Mouse (Mus musculus): ENCODE data around the gene Sema5a. TPM values are rescaled to one million over a fixed set of nuclear protein-coding genes. Genes with fewer than 3 reads are reported as not detected.
A peak's percentile ranks its signal among the peaks of the same experiment; 100 is the strongest.

Gene Sema5a
- total RNA-seq, 4 experiments from 2014 or later = 4.2 to 8.8 (median 5.5) TPM

DNA sequence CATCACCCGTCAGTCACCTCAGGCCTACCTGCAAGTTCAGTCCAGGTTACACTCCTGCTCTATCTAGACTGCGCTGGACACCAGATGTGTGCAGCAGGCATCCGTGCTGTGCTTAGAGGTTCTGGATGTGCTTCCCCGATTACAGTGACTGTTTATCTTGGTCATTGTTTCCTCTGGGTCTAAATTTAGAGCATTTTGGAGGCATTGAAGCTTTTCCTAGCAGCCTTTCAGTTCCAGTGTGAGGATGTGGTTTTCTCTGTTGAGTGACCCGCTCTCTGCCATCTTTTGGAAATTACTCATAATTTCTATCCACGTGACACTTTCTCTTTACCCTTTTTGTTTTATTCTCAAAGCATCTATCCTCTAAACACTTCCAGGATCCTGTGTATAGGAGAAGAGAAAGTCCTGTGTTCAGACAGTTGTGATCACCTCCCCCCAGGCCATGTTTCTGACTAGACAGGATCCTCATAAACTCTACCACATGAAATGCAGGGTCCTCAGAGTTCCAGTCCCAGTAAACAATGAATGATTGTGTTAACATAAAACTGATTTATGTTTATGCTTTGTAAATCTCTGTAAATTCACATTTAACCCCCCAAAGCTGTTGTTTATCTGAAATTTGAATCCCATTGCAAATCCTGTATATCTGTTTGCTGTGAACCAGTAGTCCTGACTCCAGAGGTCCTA, 62.1 kb downstream of the Sema5a start:
- DNase-seq (ENCODE audit: low spot score) = peak; percentile 25

DNA sequence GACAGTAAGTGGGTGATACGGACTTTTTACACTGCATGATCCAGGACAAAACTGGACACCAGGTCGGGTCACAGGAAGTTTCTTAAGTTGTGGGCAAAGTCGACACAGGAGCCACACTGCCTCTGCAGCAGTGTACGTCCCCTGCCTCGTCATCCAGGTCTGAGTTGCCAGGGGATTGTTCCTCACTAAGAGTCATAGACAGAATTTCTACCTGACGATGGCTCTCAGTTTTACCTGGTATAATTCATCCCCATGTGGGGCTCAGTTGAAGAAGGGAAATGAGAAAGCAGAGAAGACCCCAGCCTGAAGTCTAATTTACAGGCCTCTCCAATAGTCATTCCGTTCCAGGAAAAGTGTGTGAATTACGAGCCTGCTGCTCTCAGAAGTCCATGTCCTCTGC, 66.2 kb downstream of the Sema5a start:
- DNase-seq (ENCODE audit: low spot score) = no peak

DNA sequence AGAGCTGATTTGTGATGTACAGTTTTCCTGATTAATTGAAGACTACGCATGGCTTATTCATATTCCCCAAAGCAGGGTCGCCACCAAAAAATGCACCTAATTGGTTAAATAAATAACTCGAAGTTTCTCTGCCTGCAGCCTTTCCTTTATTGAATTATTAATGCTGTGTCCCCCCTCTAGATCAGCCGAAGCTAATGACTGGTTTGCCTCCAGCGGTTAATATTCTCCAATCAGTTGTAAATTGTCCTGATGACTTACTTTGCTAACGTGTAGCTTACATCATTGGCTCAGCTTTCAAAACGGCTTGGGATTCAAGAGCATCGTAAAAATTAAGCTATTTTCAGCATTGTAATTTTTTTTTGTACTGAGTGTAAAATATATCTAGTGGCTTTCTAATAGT, 66.7 kb downstream of the Sema5a start:
- DNase-seq (ENCODE audit: low spot score) = no peak

DNA sequence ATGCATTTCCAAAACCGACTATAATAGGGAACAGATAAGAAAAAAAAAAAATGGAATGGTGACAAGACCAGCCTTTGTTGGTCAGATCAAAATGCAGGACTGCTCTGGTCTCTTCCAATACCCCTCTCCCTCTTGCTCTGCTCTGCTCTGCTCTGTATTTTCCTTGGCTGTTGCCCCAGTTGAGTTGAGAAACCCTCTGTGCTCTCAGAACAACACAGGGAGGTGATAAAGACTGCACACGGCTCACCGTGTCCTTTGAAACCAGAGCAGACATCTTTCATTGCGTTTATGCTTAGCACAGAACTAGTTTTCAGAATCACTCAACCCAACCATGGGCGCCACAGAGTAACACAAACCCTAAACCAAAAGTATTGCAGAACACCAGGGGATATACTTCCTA, 72.5 kb downstream of the Sema5a start:
- DNase-seq (ENCODE audit: low spot score) = no peak

DNA sequence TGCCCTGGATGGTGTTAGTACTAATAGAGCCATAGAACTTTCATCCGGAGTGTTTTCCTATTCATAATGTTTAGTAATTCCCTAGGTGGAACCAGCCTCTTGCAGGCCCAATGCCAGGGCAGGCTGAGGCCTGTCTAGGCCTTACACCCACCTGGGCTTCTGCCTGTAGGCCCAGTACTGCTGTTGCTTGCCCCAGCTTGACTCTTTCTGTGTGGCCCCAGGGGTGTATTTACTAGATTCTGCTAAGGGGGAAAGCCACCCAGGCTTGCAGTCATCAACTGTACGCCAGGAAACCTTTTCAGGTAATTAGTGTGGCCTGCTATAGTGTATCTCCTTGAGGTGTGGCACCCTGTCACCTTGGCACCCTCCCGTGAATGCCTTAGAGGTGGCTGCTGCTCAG, 76.1 kb downstream of the Sema5a start:
- DNase-seq (ENCODE audit: low spot score) = no peak

DNA sequence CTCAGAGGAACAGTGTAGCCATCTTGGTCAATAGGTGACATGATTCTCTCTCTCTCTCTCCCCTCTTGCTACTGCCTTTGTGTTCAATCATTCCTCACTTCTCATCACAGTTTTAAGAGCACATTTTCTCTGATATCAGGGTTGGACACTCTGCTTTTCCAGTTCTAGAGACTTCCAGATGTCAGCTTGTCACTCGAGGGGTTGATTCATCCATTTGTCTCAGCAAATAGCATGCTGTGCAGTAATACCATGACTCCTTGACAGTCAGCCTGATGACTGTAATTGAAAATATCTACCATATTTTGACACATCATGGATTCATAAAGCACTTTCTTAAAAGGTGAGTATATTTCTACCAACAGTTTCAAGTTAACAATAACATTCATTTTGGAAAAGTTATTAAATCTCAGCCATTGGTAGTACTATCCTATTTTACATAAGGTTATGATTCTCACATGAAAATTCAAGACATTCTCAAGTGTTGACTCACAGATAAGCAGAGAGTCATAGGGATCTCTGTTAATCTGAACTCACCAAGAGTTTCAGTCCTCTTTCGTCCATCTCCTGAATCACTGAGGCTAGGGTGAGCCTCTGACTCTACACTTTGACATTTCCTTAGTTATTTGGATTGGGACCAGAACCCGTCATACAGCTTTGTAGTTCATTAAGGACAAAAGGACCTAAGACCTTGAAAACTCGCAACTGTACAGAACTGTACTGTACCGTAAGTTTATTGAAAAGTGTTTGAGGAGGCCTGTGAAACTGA, 78.0 kb downstream of the Sema5a start:
- no peak for DNase-seq (ENCODE audit: low spot score)

DNA sequence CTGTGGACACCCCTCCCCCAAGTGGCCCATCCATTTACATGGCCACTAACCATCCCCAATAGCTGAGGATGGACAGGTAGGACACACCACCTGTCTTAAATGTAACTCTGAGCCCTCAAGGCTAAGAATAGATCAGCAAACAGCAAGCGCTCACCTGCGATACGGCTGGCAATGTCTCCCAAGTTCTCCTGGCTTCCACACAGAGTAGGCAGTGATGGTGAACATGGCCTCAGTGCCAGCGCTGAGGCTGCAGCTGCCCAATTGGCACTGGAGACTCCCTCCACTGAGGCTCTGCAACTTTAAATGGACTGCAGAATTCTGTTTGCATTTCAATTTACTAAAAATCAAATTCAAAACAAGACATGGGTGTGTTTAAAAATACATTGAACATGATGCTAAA, 78.6 kb downstream of the Sema5a start:
- no peak for DNase-seq (ENCODE audit: low spot score)

DNA sequence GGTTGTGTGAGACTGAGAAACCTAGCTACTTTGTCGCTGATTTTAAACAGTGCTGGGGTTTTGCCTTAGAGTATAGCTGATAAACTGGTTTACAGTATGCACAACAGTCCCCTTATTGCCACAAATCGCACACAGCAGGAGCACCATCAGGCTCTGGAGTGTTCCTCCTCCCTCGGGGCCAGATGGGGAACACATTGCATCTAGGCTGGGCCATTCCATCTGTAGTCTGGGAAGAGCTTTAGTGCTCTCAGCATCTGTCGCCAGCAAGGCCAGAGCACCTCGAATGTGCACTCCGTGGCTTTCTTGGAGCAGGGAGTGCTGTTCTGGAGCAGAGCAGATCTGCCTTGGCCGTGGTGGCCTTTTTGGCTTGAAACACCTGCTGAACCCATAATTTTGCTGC, 79.5 kb downstream of the Sema5a start:
- DNase-seq (ENCODE audit: low spot score) = no peak

DNA sequence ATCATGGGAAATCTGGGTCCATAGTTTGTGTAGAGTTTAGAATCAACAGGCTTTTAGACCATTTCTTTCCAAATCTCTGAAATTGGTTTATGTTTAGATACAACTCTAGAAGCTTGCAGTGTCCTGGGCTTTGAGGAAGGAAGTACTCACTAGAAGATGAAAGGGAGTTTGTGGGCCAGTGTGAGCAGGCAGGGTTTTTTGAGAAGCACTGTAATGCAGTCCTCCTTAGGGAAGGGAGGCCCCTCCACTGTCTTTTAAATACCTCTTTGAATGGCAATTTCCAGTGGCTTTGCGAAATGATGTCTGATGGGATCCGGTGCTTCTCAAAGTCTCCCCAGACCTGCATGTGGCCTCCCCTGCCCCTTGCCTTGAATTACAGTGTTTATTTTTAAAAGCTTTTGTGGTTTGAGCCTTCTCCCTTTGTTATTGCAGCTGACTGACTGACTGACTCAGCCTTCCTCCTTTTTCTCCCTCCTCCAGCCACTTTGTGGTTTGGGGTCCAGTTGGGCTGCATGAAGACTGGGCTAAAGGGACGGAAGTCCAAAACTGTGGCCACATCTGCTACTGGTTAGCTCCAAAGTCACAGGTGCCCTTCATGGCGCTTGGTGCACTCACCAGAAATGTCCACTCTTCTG, 83.9 kb downstream of the Sema5a start:
- no peak for DNase-seq (ENCODE audit: low spot score)

DNA sequence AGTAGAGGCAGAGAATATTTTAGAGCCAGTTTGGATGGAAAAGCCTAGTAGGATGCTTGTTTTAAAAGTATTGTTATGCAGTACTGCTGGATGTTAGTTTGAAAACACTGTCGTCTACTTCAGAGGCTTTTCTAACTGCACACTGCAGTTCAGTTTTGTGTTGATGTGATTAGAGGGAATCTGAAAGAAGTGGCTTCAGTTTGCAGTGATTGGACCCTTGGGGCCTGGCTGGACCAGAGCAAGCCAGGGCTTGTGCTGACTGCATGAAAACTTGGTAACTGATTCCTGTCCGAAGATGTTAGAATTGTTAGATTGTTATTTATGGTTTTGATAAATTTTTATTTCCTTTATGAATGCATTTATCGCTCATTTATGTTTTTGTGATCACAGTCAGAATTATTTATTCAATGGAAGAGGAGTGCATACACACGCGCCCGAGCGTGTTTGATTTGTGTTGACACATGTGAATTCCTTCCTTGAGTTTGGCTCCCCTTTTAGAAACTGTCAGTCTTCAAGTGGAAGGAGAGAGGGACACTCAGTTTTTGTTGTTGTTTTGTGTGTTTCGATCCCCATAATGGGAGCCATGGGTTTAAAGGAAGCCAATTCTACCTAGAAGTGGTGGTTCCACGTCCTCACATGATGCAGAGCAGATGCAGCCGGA, 85.2 kb downstream of the Sema5a start:
- DNase-seq (ENCODE audit: low spot score) = no peak

DNA sequence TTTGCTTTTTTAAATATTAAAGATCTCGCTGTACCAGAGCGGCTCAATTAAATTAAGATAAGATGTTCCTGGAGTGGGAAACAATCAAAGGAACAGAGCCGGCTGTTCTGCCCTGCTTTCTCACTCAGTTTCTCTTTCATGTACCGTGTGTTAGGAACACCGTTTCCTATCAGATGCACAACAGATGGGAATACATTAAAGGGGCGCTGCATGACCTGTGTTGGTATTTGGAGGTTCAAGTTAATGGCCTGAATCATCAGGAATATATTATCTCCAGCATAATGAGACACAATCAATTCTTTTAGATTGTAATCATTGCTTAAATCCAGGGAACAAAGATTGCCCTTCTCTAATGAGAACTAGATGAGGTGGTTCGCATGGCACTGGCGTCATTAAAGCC, 85.8 kb downstream of the Sema5a start:
- no peak for DNase-seq (ENCODE audit: low spot score)

DNA sequence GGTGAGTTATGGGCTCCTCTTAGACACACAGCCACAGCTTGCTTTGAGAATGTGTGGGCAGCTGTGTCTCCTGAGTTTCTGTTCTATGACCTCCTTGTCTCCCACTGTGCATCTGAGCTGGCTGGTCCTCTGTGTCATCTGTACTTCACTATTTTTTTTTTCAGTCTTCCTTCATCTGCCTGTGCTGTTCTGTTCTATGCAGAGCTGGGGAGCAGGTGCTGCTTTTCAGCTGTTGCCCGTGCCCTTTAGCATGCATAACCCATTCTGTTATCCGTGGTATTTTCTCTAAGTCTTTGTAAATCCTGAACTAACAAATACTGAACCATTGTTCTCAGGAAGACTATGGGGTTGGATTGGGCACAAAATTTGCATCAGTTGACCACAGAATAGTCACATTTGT, 86.4 kb downstream of the Sema5a start:
- no peak for DNase-seq (ENCODE audit: low spot score)

DNA sequence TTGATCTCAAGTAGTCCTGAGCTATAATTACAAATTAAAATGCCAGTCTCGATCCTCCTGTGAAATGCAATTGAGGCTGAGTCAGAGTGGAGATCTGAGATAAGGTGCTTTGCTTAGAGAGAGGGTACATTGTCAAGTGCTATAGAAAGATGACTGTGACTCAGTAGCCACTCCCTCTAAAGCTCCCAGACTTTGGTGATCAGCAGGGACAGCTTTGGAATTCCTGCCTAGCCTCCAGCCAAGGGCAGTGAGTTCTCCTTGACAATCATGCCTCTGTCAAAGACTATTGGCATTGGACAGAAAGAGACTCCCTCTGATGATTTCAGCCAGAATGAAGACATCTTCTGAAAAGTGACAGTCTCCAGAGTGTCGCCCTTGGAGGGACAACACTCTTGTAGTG, 88.8 kb downstream of the Sema5a start:
- no peak for DNase-seq (ENCODE audit: low spot score)

DNA sequence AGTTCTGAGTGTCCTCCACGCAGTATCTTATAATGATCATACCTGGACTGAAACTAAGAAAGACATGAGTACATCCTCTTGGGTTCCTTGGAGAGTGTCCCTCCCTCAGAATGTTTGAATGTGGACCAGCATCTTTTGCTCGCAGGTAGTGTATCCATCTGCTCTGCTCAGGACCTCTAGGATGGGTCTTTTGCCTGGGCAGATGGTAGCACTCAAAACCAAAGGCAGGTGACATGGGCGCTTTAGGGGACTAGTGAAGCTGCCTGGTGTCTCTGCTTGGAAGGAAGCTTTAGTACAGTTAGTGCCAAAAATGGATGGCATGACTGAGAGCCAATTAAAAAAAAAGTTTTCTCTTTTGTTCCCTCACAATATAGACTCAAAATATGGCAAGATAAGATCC, 93.2 kb downstream of the Sema5a start:
- DNase-seq (ENCODE audit: low spot score) = no peak

DNA sequence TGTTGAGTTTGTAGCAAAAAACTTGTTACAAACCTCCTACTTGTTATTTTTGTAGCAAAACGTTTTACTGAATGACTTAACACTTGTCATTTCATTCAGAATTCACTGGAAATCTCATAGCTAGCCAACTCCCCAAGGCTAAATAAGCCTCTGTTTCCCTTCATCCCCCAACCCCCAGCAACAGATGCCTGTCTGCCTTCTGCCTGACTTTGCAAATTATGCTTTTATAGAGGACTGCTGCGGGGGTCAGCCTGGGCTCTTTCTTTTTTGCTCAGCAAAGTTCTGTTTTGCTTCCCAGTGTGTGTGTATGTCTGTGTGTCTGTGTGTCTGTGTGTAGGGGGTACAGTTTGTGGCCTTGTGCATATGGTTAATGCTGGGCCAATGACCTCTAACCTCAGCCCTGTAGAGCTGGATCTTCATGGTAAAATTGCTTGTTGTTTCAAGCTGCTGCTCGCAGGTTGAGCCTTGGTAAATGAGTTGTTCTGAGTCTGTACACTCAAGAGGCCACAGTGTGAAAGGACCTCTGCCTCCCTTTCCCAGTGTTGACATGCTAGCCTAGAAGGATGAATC, 94.2 kb downstream of the Sema5a start:
- no peak for DNase-seq (ENCODE audit: low spot score)

DNA sequence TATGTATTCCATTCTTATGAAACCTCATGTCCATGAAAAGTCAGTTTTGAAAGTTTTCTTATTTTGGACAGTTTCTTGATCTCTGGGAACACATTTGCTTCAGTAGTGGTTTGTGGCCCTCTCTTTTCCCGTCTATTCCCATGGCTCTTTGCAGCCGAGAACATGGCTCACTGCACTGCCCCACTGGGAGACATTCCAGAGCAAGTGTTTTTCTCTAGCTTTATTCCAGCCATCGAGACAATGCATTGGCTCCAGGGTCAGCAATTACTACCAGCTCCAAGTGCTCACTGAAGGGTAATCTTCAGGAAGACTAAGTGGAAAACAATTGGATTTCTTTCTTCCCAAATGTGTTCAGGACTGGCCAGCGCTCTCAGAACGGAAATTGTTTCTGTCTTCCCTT, 94.8 kb downstream of the Sema5a start:
- DNase-seq (ENCODE audit: low spot score) = peak; percentile 47

DNA sequence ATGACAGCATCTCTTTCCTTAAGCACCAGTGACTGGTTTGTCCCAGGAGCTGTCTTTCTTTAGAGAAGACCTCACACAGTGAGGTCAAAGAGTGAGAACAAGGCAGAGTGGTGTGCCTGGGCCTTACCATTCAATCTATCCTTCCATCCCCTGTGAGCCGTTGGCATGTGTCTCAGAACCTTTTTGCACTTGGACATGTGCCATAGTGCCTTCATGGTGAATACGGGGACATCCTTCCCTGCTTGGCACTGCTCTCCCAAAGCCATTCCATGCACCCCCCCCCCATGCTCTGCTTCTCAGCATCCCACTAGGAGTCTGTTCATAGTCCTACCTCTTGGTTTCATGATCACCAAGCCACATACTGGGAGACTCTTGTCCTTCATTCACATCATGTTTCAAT, 96.8 kb downstream of the Sema5a start:
- DNase-seq (ENCODE audit: low spot score) = no peak

DNA sequence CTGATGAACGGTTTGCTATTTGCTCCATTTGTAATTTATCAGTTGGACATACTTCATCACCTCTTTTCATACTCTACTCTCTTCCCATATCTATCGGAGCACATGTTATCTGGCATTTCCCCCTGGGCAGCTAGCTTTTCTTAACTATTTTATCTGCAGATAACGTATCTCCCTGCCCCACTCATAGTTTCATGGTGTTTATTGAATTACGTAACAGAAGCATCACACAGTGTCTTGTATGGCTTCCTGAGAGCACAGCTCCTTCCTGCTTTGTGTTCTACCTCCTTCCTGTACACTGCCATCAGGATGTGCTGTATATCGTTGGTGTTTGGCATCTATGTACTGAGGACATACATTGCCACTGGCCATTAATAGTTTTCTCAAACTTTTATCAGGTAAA, 98.9 kb downstream of the Sema5a start:
- DNase-seq (ENCODE audit: low spot score) = no peak

DNA sequence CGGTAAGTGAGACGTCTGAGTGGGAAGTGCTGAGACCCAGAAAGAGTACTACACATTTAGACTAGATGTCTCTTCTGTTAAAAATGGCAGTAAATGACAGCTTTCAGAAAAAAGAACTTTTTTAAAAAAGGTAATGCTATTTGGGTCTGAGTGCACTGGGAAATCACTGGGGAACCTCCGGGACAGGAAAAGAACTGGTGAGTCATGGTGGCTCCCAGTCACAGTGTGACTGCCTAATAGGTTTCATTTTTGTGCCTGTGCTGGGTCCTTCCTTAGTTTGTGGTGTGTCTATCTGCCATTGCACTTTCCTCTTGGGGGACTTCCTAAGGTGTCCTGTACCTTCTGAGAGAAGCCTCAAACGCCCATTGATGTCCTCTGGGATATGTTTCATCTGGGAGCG, 102.7 kb downstream of the Sema5a start:
- DNase-seq (ENCODE audit: low spot score) = no peak

DNA sequence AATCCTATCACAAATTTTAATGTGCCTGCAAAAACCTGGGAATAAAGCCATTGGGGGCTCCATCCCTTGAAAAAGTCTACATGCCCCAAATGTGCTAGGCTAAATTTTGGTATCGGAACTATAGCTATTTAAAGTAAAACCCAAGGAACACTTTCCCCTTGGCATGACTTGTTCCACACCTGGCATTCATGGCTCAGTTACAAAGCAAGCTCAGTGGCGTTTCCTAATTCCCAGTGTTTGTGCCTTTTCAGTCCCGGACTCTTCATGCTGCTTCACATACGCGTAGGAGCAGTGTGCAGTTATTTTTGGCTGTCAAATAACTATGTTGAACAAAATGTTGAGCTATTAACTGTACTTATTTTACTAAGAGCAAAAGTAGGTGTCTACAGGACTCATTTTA, 104.7 kb downstream of the Sema5a start:
- no peak for DNase-seq (ENCODE audit: low spot score)

DNA sequence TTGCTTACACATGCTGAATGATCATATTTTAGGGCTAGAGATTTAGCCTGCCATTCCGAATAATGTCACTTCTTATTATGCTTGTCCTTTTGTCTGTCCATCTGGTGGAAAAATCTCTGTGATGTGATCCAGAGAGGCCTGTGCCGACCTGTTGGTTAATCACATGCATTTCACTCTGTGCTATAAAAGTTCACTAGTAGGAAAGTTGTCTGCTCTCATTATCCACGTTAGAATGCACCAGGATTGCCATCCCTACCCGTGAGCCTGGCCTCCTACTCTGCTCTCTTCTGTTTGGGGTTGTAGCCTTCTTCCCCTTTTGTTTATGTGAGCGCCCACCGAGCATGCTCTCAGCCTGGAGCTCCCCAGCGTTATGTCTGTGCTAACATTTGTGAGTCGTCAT, 108.4 kb downstream of the Sema5a start:
- DNase-seq (ENCODE audit: low spot score) = no peak

DNA sequence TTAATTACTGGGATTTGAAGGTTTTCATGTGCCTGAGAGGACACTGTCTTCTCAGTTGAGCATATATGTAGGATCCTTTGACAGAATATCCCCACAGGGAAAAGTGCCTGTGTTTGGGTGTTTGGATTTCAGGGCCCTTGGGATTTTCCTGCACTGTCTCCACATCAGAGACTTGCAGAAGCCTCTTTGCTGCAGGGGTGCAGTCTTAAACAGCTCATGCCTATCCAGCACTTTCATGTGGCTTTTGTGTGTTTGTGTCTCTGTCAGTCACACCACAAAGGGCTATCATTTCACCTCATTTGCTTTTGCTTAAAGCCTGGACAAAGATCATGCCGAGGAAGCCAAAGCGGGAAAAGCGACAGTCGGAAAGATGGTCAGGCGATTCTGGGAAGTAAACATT, 108.9 kb downstream of the Sema5a start:
- no peak for DNase-seq (ENCODE audit: low spot score)
